Mouse (Mus musculus) gastrocnemius, adult 18-20 months (tissue): Measurements from ENCODE around the gene Plscr1. TPM values are rescaled to one million over a fixed set of nuclear protein-coding genes. Genes with fewer than 3 reads are reported as not detected.

Experiments
- DNase-seq: peaks from one replicate; pipeline ENCODE4 v3.0.0; 2021; ENCODE audit warnings: low spot score
- microRNA-seq: library from miRNA; unstranded; fragments of <30 nt; microRNA quantifications from one replicate; pipeline ENCODE4 v1.2.0, GENCODE M21; 2021
- total RNA-seq, 2 experiments: library from RNA; stranded (reverse); gene quantifications; 2 replicates each; pipeline ENCODE4 v1.2.3; 2021

Gene Plscr1
- total RNA-seq, 2 experiments from 2014 or later = 0.75 to 1.3 TPM

DNA sequence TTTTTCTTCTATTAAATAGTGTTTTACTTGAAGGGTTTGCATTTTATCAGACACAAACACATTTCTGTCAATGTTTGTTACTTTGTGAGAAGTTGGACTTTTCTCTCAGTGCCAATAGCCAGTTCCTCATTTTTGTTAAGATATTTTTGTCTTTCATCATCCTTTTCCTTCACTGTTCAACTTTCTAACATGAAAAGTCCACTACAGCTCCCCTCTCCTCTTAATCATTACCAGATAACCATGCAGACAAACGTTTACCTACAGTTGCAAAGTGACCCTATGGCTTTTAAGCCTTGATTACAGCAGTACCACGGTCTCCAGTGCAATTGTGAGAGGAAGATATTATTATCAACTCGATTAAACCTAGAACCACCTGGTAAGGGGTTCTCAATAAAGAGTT is 51.7 kb downstream of the Plscr1 start:
- no peak for DNase-seq

DNA sequence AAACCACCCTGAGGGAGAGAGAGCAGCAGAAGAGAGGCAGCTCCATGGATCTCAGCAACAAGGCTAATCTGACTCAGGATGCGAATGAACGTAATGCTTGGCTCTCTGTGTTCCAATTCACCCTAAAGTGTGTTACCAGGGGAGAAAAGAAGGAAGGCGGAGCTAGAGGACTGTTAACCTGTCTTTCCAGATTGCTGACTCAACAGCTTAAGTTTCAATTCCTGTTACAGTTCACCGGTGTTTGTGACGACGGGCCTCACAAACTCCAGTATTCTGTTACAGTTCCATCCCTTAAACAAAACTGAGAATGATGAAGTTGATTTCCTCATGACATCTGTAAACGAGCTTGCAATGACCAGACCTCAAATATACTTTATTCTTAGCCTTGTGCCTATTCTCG is 55.5 kb downstream of the Plscr1 start:
- no peak for DNase-seq

DNA sequence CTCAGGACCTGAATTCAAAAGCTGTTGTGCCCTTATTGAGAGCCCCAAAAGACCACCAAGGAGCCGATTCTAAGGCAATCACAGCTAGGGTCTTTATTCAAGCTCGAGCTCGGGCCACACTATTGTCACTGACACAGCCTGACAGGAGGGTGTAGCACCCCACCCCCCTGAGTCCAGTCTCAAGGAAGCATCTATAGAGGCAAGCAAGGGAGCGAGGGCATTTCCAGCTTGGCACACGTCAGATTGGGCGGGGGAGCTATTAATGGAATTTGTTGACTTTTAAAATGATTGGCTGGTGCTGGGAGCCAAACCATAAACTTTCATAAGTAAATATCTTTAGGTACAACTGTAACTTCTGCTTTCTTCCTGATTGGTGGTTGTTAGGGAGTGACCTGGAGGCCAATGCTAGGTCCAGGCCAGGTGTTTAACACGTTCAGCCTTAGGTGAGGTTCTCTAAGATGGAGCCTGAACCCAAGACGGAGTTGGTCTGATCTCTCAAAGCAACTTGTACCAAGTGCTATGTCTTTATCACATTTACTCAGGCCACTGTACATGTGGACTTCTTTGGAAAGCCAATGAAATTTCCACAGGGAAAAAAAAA is 56.2 kb downstream of the Plscr1 start:
- no peak for DNase-seq

DNA sequence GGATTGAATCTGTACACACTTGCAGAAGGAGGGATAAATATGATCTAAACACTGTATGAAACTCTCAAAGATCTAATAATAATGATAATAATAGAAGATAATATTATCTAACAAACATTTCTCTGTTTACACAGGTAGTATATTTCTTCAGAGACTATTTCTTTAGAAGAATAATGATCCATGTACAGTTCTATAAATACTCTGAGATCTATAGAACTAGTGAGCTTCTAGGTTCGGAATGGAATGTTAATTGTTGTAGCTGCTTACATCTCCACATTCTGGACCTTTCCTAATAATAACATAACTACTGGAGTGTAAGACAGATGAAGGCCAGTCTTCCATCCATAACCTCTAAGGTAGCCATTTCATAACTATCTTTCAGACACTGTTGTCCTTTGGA is 59.5 kb downstream of the Plscr1 start, which contains the start of gene 1700057G04Rik:
Gene 1700057G04Rik (plus strand): TSS at position 301 of the 400 bp plus-strand sequence.
- no peak for DNase-seq

DNA sequence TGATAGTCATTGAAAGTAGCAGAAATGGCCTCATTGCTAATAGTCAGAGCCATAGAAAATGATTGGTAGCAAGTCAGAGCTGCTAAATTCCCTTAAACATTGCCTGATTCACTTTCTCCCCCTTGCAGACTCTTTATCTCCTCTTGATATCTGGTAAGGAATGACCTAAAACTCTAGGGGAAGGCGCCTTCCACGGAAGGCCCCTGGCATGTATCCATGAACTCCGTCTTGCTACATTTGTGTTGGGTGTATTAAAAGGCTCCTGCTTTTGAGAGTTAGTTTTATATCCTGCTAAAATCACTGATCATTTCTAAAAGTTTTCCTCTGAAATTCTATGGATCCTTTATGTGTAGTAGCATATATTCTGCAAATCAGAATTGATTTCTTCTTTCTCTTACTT is 67.2 kb downstream of the Plscr1 start:
- DNase-seq = no peak

Small RNAs within 50 kb of the gene (microRNA-seq; reads per million reads assigned to microRNA genes)
- gene Mir6386 = not detected

Other genes with a start within 250 kb of the Plscr1 start
- not detected for gene Plscr5, start 56.8 kb upstream of the Plscr1 start, total RNA-seq
- 1 to 10 TPM; 1.6 to 1.7 TPM for gene Plscr2, start 25.9 kb downstream of the Plscr1 start, total RNA-seq
- gene 1700057G04Rik, start 59.6 kb downstream of the Plscr1 start, total RNA-seq = not detected
- 1 to 10 TPM; 2.3 to 3.1 TPM for gene Plscr4, start 207.6 kb downstream of the Plscr1 start, total RNA-seq